Mouse (Mus musculus): ENCODE measurements at regions not wholly inside any gene's neighbourhood (a gene's known extent, or its start where the extent isn't known, plus 50 kb on each side); places are given as distances from the start of the nearest gene placed in this dataset.

GRCm38 (mm10) chr10:120527951-120528350, 51.7 kb upstream of the Hmga2 start:
- 85% methylated on average over 6 of the region's 6 CpGs for WGBS
- Histone ChIP-seq H3K27me3 (ENCODE audit: control insufficient read depth, insufficient read depth, low read length) (no peaks in the 10 kb centered on the region), H3K4me2 (ENCODE audit: low read depth, low read length) (no peak overlapping the region), H3K9me3 (ENCODE audit: control insufficient read depth, low read length) (no peaks in the 10 kb centered on the region), H3K9ac (replicated peaks; ENCODE audit: low read depth, low read length) (no peak overlapping the region), H3K27ac (ENCODE audit: low read depth, low read length) (no peak overlapping the region), H3K4me3 (ENCODE audit: low read depth, low read length) (no peak overlapping the region), H3K36me3 (ENCODE audit: control insufficient read depth, insufficient read depth, low read length) (no peaks in the 10 kb centered on the region), H3K4me1 (ENCODE audit: control insufficient read depth, insufficient read depth, low read length) (no peaks in the 10 kb centered on the region)
- ATAC-seq (ENCODE audit: low read depth) = no peak

GRCm38 (mm10) chr10:120526991-120527390, 50.7 kb upstream of the Hmga2 start:
- no peak overlapping the region for H3K4me3 ChIP-seq (ENCODE audit: low read depth, low read length)
- H3K27ac ChIP-seq (ENCODE audit: low read depth, low read length) = no peak overlapping the region
- no peaks in the 10 kb centered on the region for H3K4me1 ChIP-seq (ENCODE audit: control insufficient read depth, insufficient read depth, low read length)
- H3K36me3 ChIP-seq (ENCODE audit: control insufficient read depth, insufficient read depth, low read length) = no peaks in the 10 kb centered on the region
- H3K9me3 ChIP-seq (ENCODE audit: control insufficient read depth, low read length) = no peaks in the 10 kb centered on the region
- no peaks in the 10 kb centered on the region for H3K27me3 ChIP-seq (ENCODE audit: control insufficient read depth, insufficient read depth, low read length)
- 90% methylated on average over 6 of the region's 6 CpGs for WGBS
- H3K9ac ChIP-seq (replicated peaks; ENCODE audit: low read depth, low read length) = no peak overlapping the region
- ATAC-seq (ENCODE audit: low read depth) = no peak
- no peak overlapping the region for H3K4me2 ChIP-seq (ENCODE audit: low read depth, low read length)

Data from neural tube, embryonic 14.5 days (tissue).